Mouse (Mus musculus) kidney, adult 2 months (tissue): Measurements from ENCODE around the gene Folr1.

Experiments
- CTCF ChIP-seq: fragments of 200-500 bp; conservative IDR thresholded peaks from 2 replicates; pipeline ENCODE4 v1.5.1; 2011; ENCODE audit warnings: low read depth, mild to moderate bottlenecking, control low read depth, low read length, moderate library complexity, mixed read lengths; ENCODE audit not compliant: insufficient read depth, insufficient read length
- POLR2A ChIP-seq: fragments of 200-500 bp; IDR thresholded peaks from one replicate; pipeline ENCODE4 v1.6.1; 2011; ENCODE audit warnings: low read depth, low read length, control low read depth

GRCm38 (mm10) chr7:101820295-101821030 lies 50.1 kb downstream of the Folr1 start:
- TF ChIP-seq CTCF (no peak), POLR2A (no peak)
